Mouse (Mus musculus) liver, postnatal 0 days (tissue): Measurements from ENCODE around the gene Zbed3.

Experiments
- CTCF ChIP-seq: sonication (generic); IDR thresholded peaks from 2 replicates; pipeline ENCODE4 v1.5.1; 2016; ENCODE audit warnings: antibody characterized with exemption, low read depth
- EP300 ChIP-seq: IDR thresholded peaks from 2 replicates; pipeline ENCODE4 v1.6.1; 2016; ENCODE audit warnings: antibody characterized with exemption, low read depth, mild to moderate bottlenecking

DNA sequence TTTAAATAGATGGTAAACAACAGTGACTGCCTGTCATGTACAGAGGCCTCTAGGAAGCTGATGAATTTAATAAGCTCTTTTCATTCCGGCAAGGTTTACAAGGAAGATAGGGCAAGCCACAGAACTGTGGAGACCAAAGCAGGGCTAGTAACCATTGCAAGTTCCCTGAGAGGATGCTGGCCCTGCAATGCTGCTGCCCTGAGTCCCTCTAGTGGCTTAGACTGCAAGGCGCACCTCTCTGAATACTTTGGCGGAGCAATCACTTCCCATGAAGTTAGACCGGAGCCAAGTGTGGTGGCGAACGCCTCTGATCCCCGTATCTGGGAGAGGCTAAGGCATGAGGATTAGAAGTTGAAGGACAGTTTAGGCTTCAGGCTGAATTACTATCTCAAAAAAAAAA is 36.4 kb upstream of the Zbed3 start:
- peak; percentile 84 for TF ChIP-seq CTCF
- TF ChIP-seq EP300: no peak
